Mouse (Mus musculus): ENCODE results near the gene Cnfn.

DNA sequence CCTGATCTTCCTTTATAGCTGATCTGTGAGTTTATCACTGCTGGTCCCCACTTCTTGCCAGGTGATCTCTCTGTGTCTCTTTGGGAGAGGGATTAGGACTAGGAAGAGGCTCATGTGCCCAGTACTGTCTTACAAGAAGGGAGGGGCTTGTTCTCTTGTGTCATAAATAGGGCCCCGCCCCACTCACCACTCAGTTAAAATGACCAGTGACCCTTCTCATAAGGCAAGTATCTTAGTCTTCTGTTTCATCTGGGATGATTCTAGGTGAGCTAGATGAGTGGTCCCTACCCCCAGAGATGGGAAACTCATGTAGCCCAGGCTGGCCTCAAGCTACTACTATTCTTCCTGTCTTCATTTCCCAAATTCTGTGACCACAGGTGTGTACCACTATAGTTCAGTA, 29.1 kb upstream of the Cnfn start, which contains the start of gene Lipe:
- TF ChIP-seq CTCF (conservative IDR thresholded peaks at IDR 0.05; ENCODE audit: insufficient read depth, insufficient read length, low read depth, low read length) (no peak), POLR2A (IDR thresholded peaks at IDR 0.05; ENCODE audit: low read depth, low read length) (no peak)
